Mouse (Mus musculus) frontal cortex, postnatal 25 days (tissue): ENCODE measurements at regions not wholly inside any gene's neighbourhood (a gene's known extent, or its start where the extent isn't known, plus 50 kb on each side); places are given as distances from the start of the nearest gene placed in this dataset.
"Not testable (repeated sequence)": the region's sequence is repeated elsewhere in the genome, so short reads cannot be mapped to it uniquely, and the experiment has no call there.

ENCODE experiments used
- DNase-seq, 2 experiments: peaks; one replicate each; pipeline ENCODE4 v3.0.0; 2022; ENCODE audit warnings: low spot score in 2 of 2

- DNase-seq, result no peak
Measured at GRCm38 (mm10) chr5:52015786-52016185, 174.5 kb downstream of the Dhx15 start.

DNA sequence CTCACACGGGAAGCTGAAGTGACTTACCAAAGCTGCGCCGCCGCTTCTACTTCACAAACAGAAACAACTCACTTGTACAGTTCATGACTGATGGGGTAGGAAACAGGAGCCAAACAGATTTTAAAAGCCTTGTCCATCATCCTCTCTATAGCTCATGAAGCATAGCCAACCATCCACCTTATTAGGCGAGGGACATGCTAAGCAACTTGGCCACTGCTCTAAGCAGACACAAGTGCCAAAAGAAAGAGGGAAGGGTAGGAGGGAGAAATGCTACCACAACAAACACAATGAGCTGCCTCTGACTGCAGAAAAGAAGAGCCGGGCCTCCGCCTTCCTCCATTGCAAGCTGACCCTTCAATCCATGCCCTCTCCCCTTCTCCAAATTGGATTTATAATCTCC is 179.9 kb downstream of the Dhx15 start:
- DNase-seq, result no peak

DNA sequence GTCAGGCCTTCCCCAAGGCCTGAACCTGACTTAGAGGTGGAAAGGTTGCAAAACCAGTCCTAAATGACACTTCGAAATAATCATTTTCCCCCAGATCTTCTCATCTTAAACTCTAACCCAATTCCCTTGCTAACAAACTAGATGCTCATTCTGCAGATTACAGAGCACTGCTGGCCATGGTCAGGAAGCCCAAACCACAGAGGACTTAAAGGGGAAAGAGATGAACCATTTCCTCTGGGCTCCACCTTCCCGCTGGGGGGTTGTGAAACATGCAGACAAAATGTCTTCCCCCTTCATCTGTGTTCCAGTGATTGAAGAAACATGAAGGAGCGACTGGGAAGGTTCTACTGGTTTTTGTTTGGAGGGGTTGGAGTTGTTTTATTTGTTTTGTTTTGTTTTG is 181.4 kb downstream of the Dhx15 start:
- no peak for DNase-seq

GRCm38 (mm10) chr5:52006843-52007242 is 183.5 kb downstream of the Dhx15 start:
- no peak for DNase-seq

DNA sequence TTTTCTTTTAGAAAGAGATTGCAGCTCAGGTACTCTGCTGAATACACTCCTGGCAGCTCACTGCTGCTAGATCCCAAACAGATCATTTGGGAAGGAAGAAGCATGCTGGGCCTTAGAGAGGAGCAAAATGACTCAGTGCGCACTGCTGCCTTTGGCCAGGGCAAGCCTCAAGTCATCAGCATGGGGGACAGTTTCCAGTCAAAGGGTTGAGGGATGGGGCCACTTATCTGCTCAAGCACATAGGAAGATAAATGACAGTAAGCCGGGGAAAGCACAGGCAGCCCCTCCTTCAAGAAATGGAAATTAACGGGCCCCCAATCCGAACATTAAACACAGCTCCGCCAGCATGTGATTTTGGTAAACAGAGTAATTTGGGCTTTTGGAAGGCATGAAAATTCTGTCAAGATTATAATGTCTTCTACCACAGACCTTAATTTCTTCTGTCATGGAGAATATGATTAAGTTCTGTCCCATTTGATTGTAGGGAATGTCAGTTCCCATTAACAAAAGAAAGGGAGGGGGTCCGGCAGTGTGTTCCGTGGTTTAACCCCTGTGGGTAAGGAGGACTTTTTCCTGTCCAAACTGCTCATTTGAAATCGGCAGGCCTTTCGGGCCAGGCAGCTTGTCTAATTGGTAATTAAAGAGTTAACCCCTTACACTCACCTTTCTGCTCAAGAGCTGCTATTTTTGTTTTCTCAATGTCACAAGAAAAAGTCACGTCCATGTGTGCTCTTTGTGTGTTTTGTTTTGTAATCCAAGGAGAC is 199.3 kb downstream of the Dhx15 start:
- no peak for DNase-seq

DNA sequence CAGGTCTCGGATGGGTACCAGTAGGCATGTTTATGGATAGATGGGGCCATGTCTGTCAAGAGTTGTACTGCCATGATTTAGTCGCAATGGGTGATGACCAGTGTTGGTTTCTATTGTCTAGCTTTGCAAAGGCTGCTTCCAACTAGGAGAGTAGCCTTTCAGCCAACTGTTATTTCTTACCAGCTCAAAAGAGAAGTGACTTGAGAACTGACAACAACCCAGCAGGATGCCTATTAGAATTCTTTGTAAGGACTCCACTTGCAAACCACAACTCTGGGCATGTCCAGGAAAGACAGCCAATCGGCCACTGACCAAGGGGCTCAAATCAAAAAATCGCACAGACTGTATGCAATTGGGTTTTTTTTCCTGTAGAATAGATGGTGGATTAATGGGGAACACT is 200.9 kb downstream of the Dhx15 start:
- no peak for DNase-seq

DNA sequence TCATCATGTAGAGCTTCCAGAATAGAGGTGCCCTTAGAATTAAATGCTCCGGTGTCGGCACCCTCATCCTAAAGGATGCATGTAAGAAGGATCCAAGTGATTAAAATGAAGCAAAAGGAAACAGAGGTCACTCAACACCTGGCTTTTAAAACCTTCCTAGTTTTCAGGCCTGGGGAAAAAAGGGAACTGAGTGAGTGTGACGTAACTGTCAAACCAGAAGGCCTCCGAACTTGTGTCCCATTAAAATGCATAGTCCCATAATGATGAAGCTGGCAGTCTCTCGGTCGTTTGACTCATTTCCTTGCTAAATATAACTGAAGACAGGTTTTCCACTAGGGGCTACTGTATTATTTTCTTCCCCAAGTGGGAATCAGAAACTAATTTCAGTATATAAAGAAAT is 201.4 kb downstream of the Dhx15 start:
- DNase-seq, result no peak

DNA sequence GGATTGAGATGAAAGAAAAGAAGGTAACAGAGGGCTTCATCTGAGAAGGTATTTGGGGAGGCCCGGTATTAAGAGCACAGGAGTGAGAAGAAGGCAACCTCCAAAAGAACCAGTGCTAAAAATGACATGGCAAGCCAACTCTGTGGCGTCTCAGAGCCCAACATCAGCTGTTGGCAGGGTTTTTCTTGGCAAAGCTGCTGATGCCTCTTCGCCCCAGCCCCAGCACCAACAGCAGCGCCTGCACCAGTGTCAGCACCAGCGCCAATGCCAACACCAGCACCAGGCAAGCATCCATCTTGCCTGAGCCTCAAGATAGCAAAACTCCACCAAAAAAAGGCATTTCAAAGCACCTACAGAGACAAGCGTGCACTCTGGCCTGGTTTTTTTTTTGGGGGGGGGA is 205.3 kb downstream of the Dhx15 start:
- DNase-seq, result no peak

- DNase-seq, result no peak
Measured at GRCm38 (mm10) chr5:51982780-51983179, 207.5 kb downstream of the Dhx15 start.

DNA sequence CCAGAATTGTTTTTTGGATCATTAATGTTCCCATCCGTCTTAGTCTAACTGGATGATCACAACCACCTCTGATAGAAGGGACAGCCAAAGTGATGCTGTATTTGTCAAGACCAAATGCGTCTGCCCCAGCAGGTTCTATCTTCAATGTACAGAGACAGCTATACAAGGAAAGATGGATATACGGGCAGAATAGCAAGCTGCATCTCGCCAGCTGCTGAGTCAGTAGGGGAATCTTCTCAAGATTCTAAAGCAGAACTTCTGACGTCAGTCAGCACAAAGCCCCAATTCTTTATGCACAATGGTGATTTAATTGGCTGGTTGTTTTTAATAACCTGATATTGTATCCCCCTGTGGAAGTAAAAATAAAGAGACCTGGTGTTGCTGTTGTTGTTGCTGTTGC is 209.4 kb downstream of the Dhx15 start:
- DNase-seq, result no peak

DNA sequence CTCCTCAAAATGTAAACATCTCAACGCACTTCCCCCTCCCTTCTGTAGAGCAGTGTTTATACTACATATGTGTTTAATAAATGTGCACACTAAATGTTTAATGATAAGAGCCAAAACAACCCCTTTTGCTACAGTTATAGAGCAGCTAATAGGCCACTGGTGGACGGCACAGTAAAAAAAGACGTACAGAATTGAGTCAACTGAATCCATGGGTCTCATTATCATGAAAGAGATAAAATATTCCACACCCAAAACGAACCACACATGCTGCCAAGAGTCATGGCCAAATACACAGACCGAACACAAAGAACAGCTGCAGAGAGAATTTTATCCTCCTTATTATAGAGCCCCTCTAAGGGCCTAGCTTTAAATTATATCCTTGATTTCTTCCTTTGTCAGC is 237.8 kb downstream of the Dhx15 start:
- DNase-seq, result no peak

GRCm38 (mm10) chr5:51949996-51950395 is 240.3 kb downstream of the Dhx15 start:
- DNase-seq, result no peak

- DNase-seq, result no peak
Measured at GRCm38 (mm10) chr5:51946062-51946461, 244.3 kb downstream of the Dhx15 start.

- DNase-seq, result not testable (repeated sequence)
Measured at GRCm38 (mm10) chr5:51941925-51942291, 248.4 kb downstream of the Dhx15 start.

- no peak for DNase-seq
Measured at GRCm38 (mm10) chr5:51941255-51941924, 248.9 kb downstream of the Dhx15 start.

DNA sequence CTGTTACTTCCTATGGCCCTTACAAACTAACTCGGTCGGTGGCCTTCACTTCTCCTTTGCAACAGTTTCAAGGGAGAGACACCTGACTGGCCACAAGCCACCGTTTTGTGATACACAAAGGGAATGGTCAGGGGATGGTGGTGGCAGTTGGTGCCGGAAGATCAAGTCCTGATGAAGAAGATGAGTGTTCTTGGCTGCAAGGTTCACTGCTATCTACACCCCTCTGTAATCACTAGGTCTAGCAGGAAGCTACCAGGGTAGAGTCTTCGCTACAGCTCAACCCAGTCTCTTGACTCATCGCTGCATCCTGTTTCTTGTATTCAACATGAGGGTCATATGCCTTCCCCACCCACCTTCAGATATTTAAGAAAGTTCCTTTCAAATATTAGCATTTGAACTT is 251.5 kb downstream of the Dhx15 start:
- DNase-seq, result no peak

DNA sequence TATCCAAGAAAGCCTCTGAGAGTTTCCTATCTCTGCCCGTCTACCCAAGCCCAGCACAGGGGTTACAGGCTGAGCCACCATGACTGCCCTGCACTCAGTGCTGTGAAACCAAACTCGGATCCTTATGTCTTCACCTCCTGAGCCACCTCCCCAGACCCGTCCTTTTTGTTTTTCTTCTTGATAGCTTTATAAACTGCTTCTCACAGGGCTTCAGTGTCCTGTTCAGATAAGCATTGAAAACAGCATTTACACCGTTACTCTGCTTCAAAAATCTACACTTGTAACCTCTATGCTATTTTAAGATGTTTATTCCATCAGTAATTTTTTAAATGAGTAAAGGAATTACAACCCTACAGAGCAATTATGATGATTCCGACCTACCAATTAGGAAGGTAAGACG is 253.0 kb downstream of the Dhx15 start:
- DNase-seq, result no peak

DNA sequence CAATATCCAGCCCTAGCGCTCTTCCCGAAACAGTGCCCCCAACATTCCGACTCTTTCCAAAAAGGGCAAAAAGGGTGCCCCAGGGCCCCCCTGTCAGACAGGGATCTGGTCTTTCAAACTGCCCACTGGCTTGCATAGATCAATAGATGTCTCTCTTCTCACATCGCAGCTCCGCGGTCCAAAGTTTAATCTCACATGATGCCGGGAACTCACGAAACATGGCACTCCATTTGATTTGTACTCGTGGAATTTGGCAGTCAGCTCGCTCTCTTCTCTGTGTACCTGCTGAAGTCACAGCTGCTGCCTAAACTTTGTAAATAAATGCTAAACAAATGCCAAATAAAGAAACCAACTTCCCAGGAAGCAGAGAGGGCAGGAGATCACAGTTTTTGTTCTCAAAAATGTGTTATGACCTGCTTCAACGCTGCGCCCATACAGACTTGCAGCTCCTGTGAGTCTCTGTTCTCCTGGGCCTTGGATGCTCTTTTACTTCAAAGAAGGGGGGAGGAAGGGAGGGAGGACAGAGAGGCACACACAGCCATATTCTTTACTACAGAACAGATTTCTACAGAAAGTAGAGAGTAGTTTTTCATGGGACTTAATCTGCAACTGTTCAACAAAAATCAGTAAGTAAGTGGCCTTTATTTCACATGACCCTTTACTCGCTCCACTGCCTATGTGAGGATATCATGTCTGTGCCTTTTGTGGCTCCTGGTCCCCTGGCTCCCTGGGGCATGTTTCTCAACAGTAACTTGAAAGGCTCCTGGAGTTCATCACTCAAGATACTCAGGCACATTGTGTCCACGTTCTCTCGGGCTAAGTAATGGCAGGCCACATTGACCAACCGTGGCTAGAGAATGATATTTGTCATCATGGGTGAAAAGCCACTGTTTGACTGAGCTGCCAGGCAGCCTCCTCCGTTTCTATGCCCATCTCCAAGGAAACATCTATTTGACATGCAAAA is 254.6 kb downstream of the Dhx15 start:
- DNase-seq, result no peak

DNA sequence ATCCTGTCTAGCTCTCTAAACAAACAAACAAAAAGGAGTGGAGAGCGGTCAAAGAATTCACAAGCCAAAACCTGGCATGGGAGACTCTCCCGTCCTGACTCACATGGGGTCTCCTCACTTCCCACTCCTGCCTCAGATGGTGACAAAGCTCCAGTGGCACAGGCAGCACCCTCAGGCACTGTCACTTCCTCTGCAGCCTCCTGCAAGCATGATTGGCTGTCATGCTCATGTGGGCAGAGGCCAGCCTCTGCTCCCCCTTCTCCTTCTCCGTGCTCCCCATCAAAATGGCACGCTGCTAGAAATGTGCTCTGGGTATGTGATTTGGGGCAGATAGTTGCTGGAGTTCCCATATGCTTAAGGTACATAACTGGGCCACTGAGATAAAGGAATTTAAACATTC is 255.4 kb downstream of the Dhx15 start:
- DNase-seq, result no peak

DNA sequence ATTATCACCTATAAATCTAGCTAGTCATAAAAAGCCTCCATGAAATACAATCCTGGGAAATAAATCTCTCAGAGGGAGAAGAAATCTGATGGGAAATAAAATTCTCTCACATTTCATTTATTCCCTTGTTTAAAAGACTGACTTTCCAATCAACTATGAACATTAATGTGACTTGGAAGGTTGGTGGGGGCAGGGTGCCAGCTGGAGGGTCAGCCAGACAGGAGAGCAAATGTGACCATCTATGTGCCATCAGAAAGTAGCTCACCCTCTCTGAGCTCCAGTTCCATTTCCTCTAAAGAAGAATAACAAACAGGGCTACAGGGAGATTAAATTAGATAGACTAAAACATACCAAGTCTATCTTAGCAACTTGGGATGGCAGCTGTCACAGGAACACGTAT is 257.0 kb downstream of the Dhx15 start:
- DNase-seq, result no peak

DNA sequence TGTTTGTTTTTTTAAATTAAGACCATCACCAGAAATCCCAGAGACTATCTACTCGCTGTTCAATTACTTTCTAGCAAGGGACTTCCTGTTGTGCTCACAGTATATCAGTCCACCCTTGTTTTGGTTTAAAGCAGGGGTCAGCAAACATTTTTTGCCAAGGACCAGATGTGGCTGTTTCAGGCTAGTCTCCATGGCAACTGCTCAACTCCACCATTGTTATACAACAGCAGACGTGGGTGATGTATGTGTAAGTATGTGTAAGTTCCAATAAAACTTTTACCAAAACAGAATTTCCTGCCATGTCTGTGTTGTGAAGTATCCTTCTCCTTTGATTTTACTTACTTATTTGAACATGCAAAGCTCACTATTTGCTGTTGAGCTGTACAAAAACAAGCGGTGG is 259.9 kb downstream of the Dhx15 start:
- DNase-seq, result no peak

DNA sequence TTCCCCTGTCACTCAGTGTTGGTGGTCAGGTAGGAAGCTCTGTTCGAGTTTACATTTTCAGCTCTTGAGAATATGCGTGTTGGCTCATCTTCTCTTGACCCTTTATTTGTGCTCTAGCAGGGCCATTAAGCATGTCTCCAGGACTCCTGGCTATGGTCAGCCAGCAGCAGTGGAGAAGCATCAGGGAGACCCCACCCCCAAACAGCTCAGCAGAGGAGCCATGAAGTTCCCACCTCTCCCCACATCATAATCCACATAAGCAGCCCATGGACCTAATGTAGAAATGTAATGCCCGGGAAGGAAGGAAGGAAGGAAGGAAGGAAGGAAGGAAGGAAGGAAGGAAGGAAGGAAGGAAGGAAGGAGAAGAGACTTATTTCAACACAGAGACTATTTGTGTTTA is 261.5 kb downstream of the Dhx15 start:
- DNase-seq, result no peak

DNA sequence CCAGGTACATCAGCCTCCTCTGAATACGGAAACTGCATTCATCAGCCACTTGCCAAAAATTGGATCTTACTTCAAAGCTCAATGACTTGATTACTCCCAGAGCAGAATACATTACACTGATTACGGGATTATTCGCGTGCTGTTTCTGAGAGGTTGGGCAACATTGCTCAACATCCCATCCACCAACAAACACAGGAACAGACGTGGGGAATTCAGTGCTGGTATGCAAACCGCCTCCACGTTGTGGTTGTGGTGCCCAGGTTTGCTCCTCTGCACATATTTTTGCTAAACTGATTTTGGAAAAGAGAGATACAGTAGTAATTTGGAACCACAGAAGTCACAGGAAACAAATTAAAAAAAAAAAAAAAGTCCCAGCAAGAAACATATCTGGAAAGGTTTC is 266.9 kb downstream of the Dhx15 start:
- DNase-seq, result no peak
